In the genomic region with DNA sequence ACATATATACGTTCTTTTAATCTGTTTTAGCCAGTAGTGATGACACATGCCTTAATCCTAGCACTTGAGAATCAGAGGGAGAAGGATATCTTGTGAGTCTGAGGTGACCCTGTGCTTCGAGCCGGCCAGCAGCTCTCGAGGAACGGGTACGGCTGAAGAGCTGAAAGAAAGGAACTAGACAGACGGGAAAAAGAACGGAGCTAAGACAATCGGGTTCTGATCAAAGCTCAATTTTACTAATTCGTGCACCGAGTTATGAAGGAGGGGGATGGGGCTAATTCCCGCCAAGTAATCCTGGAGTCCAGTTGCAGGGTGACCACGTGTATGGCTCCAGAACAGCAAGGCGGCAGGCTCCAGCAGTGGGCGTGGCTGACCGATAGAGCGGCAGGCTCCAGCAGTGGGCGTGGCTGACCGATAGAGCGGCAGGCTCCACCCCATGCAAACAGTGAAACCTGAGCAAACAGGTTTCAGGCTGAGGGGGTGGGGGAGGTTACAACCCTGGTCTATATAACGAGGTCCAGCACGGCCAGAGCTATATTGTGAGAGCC, we compare ENCODE assay signal across 9 mouse cellular contexts. TPM values are rescaled to one million over a fixed set of nuclear protein-coding genes. Genes with fewer than 3 reads are reported as not detected.
DNase-seq lines count a peak whose midpoint lies in the region; ATAC-seq lines count a peak whose summit lies in the region.
"Not testable (repeated sequence)": the region's sequence is repeated elsewhere in the genome, so short reads cannot be mapped to it uniquely, and the experiment has no call there.
"Had no signal": no experiment of that assay in that cellular context is flagged by ENCODE, and none has a peak within 500 bp of the region (broad histone marks: within the 10 kb centered on the region; RNA-seq: fewer than 3 reads in every experiment).

No protein-coding gene starts in this region.

- peak overlapping the region; percentile 11; the same call in 1 of the 2 replicates for H3K9ac ChIP-seq in embryonic facial prominence, embryonic 12.5 days
- H3K9ac ChIP-seq in limb, embryonic 15.5 days, result peak overlapping the region; percentile 23; the same call in 1 of the 2 replicates

- DNase-seq in R1 (ENCODE audit: low read depth, low spot score), result peak; percentile 87
- DNase-seq in heart, adult 18-20 months, result peak; percentile 37 to 67
- peak; percentile 67 for DNase-seq in midbrain, embryonic 10.5 days (ENCODE audit: low spot score)
- peak; percentile 11 for DNase-seq in right cerebral cortex, postnatal 14 days
- peak; percentile 53 to 63 for DNase-seq in thymus, postnatal 36 days

- H3K4me3 ChIP-seq in embryonic facial prominence, embryonic 12.5 days, result peak overlapping the region; percentile 27
- peak overlapping the region; percentile 34 for H3K4me3 ChIP-seq in limb, embryonic 15.5 days
- peak overlapping the region; percentile 39 for H3K4me3 ChIP-seq in midbrain, embryonic 10.5 days

- H3K4me1 ChIP-seq in embryonic facial prominence, embryonic 12.5 days; limb, embryonic 15.5 days: not testable (repeated sequence)
- H3K4me1 ChIP-seq in midbrain, embryonic 10.5 days, result peaks cover 18% of the 10 kb centered on the region

- not testable (repeated sequence) for H3K9me3 ChIP-seq in embryonic facial prominence, embryonic 12.5 days; limb, embryonic 15.5 days; midbrain, embryonic 10.5 days (replicated peaks)

- H3K27me3 ChIP-seq in embryonic facial prominence, embryonic 12.5 days; limb, embryonic 15.5 days; midbrain, embryonic 10.5 days (ENCODE audit: low read depth, poor library complexity, severe bottlenecking): not testable (repeated sequence)

- peak; percentile 60; the same call in 1 of the 2 replicates for ATAC-seq in embryonic facial prominence, embryonic 12.5 days (ENCODE audit: insufficient number of reproducible peaks, insufficient read depth, low FRiP score, low TSS enrichment)
- ATAC-seq in inflammation-experienced regulatory T-cells, adult 6 months, result peak; percentile 60
- peak; percentile 80 for ATAC-seq in limb, embryonic 15.5 days (ENCODE audit: insufficient number of reproducible peaks, low FRiP score, low TSS enrichment, low read depth)

- peak overlapping the region; percentile 43 for H3K4me2 ChIP-seq in embryonic facial prominence, embryonic 12.5 days (replicated peaks)
- H3K4me2 ChIP-seq in limb, embryonic 15.5 days, result peak overlapping the region; percentile 53

- WGBS in embryonic facial prominence, embryonic 12.5 days, result 4% methylated on average over 22 of the region's 22 CpGs
- WGBS in limb, embryonic 15.5 days, result 6% methylated on average over 22 of the region's 22 CpGs
- WGBS in midbrain, embryonic 10.5 days, result 11% methylated on average over 22 of the region's 22 CpGs

- not testable (repeated sequence) for H3K27ac ChIP-seq in embryonic facial prominence, embryonic 12.5 days; limb, embryonic 15.5 days
- 0 out of 2 replicates have a peak overlapping the region, but pooled peaks have one; percentile 57 for H3K27ac ChIP-seq in midbrain, embryonic 10.5 days (replicated peaks)

- H3K36me3 ChIP-seq in embryonic facial prominence, embryonic 12.5 days; limb, embryonic 15.5 days: not testable (repeated sequence)
- peaks cover 16% of the 10 kb centered on the region for H3K36me3 ChIP-seq in midbrain, embryonic 10.5 days

RNA-seq across cellular contexts. Expression of gene Dnajb7, which starts 8.7 kb away (rescaled TPM):
- 2.8 and 3.2 TPM in 2 replicates for polyA plus RNA-seq in embryonic facial prominence, embryonic 12.5 days (2016; fragmentation: Nextera tagmentation; extraction: Ambion mirVana)
- not detected for total RNA-seq in heart, adult 18-20 months (2021)
- polyA plus RNA-seq in inflammation-experienced regulatory T-cells, adult 6 months (2017; shearing (Covaris generic)), result 1 to 10 TPM; 2.1 to 3.2 (median 2.2) TPM
- 1.5 and 1.7 TPM in 2 replicates for polyA plus RNA-seq in limb, embryonic 15.5 days (2015; fragmentation: Nextera tagmentation; extraction: Ambion mirVana)
- polyA plus RNA-seq in midbrain, embryonic 10.5 days (2016; fragmentation: Nextera tagmentation; extraction: Ambion mirVana), result 3.7 and 4.4 TPM in 2 replicates
- total RNA-seq: left cerebral cortex, adult 8-10 months had no signal

RNA-seq across cellular contexts. Expression of gene Xpnpep3, which starts 16.9 kb away (rescaled TPM):
- polyA plus RNA-seq in embryonic facial prominence, embryonic 12.5 days (2016; fragmentation: Nextera tagmentation; extraction: Ambion mirVana), result 13.1 and 13.3 TPM in 2 replicates
- total RNA-seq in heart, adult 18-20 months (2021), result 10 to 100 TPM; 11.4 to 13.3 TPM
- 1 to 10 TPM; 6.8 to 8.8 (median 8.2) TPM for polyA plus RNA-seq in inflammation-experienced regulatory T-cells, adult 6 months (2017; shearing (Covaris generic))
- polyA plus RNA-seq in limb, embryonic 15.5 days (2015; fragmentation: Nextera tagmentation; extraction: Ambion mirVana), result 11.0 and 12.0 TPM in 2 replicates
- polyA plus RNA-seq in midbrain, embryonic 10.5 days (2016; fragmentation: Nextera tagmentation; extraction: Ambion mirVana), result 12.4 and 12.9 TPM in 2 replicates

RNA-seq across cellular contexts. Expression of gene St13, which starts 17.0 kb away (rescaled TPM):
- 199 and 207 TPM in 2 replicates for polyA plus RNA-seq in embryonic facial prominence, embryonic 12.5 days (2016; fragmentation: Nextera tagmentation; extraction: Ambion mirVana)
- 100 to 1,000 TPM; 122 TPM for total RNA-seq in heart, adult 18-20 months (2021)
- polyA plus RNA-seq in inflammation-experienced regulatory T-cells, adult 6 months (2017; shearing (Covaris generic)), result 100 to 1,000 TPM; 170 to 193 (median 179) TPM
- polyA plus RNA-seq in limb, embryonic 15.5 days (2015; fragmentation: Nextera tagmentation; extraction: Ambion mirVana), result 148 and 151 TPM in 2 replicates
- 205 and 220 TPM in 2 replicates for polyA plus RNA-seq in midbrain, embryonic 10.5 days (2016; fragmentation: Nextera tagmentation; extraction: Ambion mirVana)

RNA-seq across cellular contexts. Expression of gene Rbx1, which starts 49.3 kb away (rescaled TPM):
- 507 and 513 TPM in 2 replicates for polyA plus RNA-seq in embryonic facial prominence, embryonic 12.5 days (2016; fragmentation: Nextera tagmentation; extraction: Ambion mirVana)
- 100 to 1,000 TPM; 113 to 130 TPM for total RNA-seq in heart, adult 18-20 months (2021)
- 100 to 1,000 TPM; 313 to 388 (median 382) TPM for polyA plus RNA-seq in inflammation-experienced regulatory T-cells, adult 6 months (2017; shearing (Covaris generic))
- polyA plus RNA-seq in limb, embryonic 15.5 days (2015; fragmentation: Nextera tagmentation; extraction: Ambion mirVana), result 407 and 454 TPM in 2 replicates
- polyA plus RNA-seq in midbrain, embryonic 10.5 days (2016; fragmentation: Nextera tagmentation; extraction: Ambion mirVana), result 631 and 635 TPM in 2 replicates

RNA-seq across cellular contexts. Expression of gene Slc25a17, which starts 56.2 kb away (rescaled TPM):
- 112 TPM in 2 replicates for polyA plus RNA-seq in embryonic facial prominence, embryonic 12.5 days (2016; fragmentation: Nextera tagmentation; extraction: Ambion mirVana)
- total RNA-seq in heart, adult 18-20 months (2021), result 10 to 100 TPM; 14.5 to 17.4 TPM
- polyA plus RNA-seq in inflammation-experienced regulatory T-cells, adult 6 months (2017; shearing (Covaris generic)), result 100 to 1,000 TPM in 1 of 3 experiments, 10 to 100 TPM in 2; 94.4 to 105 (median 99.3) TPM
- 119 and 124 TPM in 2 replicates for polyA plus RNA-seq in limb, embryonic 15.5 days (2015; fragmentation: Nextera tagmentation; extraction: Ambion mirVana)
- polyA plus RNA-seq in midbrain, embryonic 10.5 days (2016; fragmentation: Nextera tagmentation; extraction: Ambion mirVana), result 91.3 and 107 TPM in 2 replicates

Comparison
In these comparisons a context has a peak if more than half of its experiments do, and no peak if none do; other contexts are left out.
1. DNase-seq: peak in every context shown above with its lines; median percentile 87 in R1; 67 in midbrain, embryonic 10.5 days; 58 in thymus, postnatal 36 days; 52 in heart, adult 18-20 months; 11 in right cerebral cortex, postnatal 14 days.